In the genomic region with DNA sequence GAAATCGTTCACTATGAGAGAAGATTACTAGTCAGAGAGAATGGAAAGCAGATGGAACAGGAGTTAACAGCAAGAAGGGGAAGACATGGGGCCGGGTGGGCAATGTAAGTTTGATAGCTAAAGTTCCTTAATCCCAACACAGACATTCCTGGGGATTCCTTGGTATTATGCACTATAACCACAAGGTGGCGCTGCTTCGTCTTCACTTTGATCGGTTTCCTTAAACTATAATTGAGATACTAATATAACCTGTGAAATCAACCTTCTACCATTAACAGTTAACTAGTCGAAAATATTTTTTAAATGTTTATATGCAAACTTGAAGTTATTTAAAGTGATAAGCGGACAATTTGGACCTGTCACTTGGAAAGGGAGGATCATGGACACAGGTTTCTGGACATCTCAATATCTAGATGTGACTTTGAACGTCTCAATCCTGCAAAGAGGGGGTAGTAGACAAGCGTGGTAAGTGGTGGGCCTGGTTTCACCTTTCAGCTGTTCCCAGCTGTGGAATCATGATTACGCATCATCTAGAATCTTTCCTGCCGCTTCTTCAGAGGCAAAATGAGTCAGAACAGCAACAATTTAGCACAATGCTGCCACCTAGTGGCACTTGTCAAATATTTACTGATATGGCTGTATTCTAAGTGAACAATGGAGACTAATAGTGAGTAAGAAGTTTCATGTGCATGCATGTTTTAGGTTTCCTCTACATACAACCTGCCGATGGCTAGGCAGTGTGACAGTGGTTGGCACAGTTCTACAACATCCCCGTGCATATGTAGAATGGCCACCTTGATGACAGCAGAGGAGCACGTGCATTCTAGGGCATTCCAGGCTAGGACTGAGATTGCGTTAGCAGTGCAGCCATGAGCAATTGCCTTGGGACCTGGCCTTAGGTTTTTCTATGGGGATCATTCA, we compare ENCODE assay signal across 9 mouse cellular contexts. TPM values are rescaled to one million over a fixed set of nuclear protein-coding genes. Genes with fewer than 3 reads are reported as not detected.
A peak's percentile ranks its signal among the peaks of the same experiment; 100 is the strongest.
DNase-seq lines count a peak whose midpoint lies in the region; ATAC-seq and TF ChIP-seq lines count a peak whose summit lies in the region.
"Had no signal": no experiment of that assay in that cellular context is flagged by ENCODE, and none has a peak within 500 bp of the region (broad histone marks: within the 10 kb centered on the region; RNA-seq: fewer than 3 reads in every experiment).

No protein-coding gene starts in this region.

- TF ChIP-seq POLR2A in bone marrow macrophage, adult 2 months (IDR thresholded peaks at IDR 0.05; ENCODE audit: borderline replicate concordance, low read depth, low read length) = no peak

- H3K9me3 ChIP-seq in embryonic facial prominence, embryonic 15.5 days (replicated peaks) = no peaks in the 10 kb centered on the region
- H3K9me3 ChIP-seq in heart, embryonic 10.5 days = no peaks in the 10 kb centered on the region
- H3K9me3 ChIP-seq in kidney, embryonic 15.5 days (replicated peaks) = no peaks in the 10 kb centered on the region
- H3K9me3 ChIP-seq in limb, embryonic 15.5 days = no peaks in the 10 kb centered on the region
- H3K9me3 ChIP-seq in midbrain, postnatal 0 days (ENCODE audit: low read length) = no peaks in the 10 kb centered on the region

- peak; percentile 80 to 82 for DNase-seq in B cell, adult 2 months
- DNase-seq in heart, embryonic 10.5 days (ENCODE audit: low spot score) = peak; percentile 75
- peak; percentile 95 for DNase-seq in midbrain, postnatal 0 days (ENCODE audit: low spot score)
- DNase-seq in spleen, postnatal 14 days (ENCODE audit: low spot score in 2 of 2) = peak; percentile 9 to 56

- no peak for TF ChIP-seq CTCF in bone marrow macrophage, adult 2 months (IDR thresholded peaks at IDR 0.05; ENCODE audit: low read depth, low read length)
- TF ChIP-seq CTCF in midbrain, postnatal 0 days (IDR thresholded peaks at IDR 0.05) = peak; percentile 84

- H3K36me3 ChIP-seq in embryonic facial prominence, embryonic 15.5 days = no peaks in the 10 kb centered on the region
- H3K36me3 ChIP-seq in heart, embryonic 10.5 days = no peaks in the 10 kb centered on the region
- H3K36me3 ChIP-seq in kidney, embryonic 15.5 days = no peaks in the 10 kb centered on the region
- no peaks in the 10 kb centered on the region for H3K36me3 ChIP-seq in limb, embryonic 15.5 days
- no peaks in the 10 kb centered on the region for H3K36me3 ChIP-seq in midbrain, postnatal 0 days (ENCODE audit: insufficient read depth, low read length)

- peaks cover 12% of the 10 kb centered on the region for H3K4me1 ChIP-seq in bone marrow macrophage, adult 2 months (ENCODE audit: control insufficient read depth, insufficient read depth, low read length)
- no peaks in the 10 kb centered on the region for H3K4me1 ChIP-seq in embryonic facial prominence, embryonic 15.5 days
- H3K4me1 ChIP-seq in heart, embryonic 10.5 days = no peaks in the 10 kb centered on the region
- H3K4me1 ChIP-seq in kidney, embryonic 15.5 days = peaks cover 2% of the 10 kb centered on the region; the same call in 1 of the 2 replicates
- H3K4me1 ChIP-seq in limb, embryonic 15.5 days = no peaks in the 10 kb centered on the region
- H3K4me1 ChIP-seq in midbrain, postnatal 0 days (ENCODE audit: insufficient read depth, low read length) = no peaks in the 10 kb centered on the region

- H3K4me3 ChIP-seq in bone marrow macrophage, adult 2 months (ENCODE audit: insufficient read depth, low read length) = peak overlapping the region; percentile 53
- H3K4me3 ChIP-seq in embryonic facial prominence, embryonic 15.5 days (replicated peaks) = peak overlapping the region; percentile 31
- peak overlapping the region; percentile 47 for H3K4me3 ChIP-seq in heart, embryonic 10.5 days
- H3K4me3 ChIP-seq in kidney, embryonic 15.5 days (replicated peaks) = peak overlapping the region; percentile 36
- peak overlapping the region; percentile 26 for H3K4me3 ChIP-seq in limb, embryonic 15.5 days
- peak overlapping the region; percentile 39 for H3K4me3 ChIP-seq in midbrain, postnatal 0 days (ENCODE audit: low read depth, low read length)

- H3K27ac ChIP-seq in bone marrow macrophage, adult 2 months (ENCODE audit: insufficient read depth, low read depth, low read length) = no peak overlapping the region
- no peak overlapping the region for H3K27ac ChIP-seq in embryonic facial prominence, embryonic 15.5 days (replicated peaks)
- H3K27ac ChIP-seq in heart, embryonic 10.5 days = no peak overlapping the region
- H3K27ac ChIP-seq in kidney, embryonic 15.5 days = no peak overlapping the region
- H3K27ac ChIP-seq in limb, embryonic 15.5 days = no peak overlapping the region
- H3K27ac ChIP-seq in midbrain, postnatal 0 days (ENCODE audit: low read depth, low read length) = no peak overlapping the region

- WGBS in embryonic facial prominence, embryonic 15.5 days = 15% methylated on average over 15 of the region's 15 CpGs
- 17% methylated on average over 15 of the region's 15 CpGs for whole genome bisulfite sequencing in heart, embryonic 10.5 days
- WGBS in kidney, embryonic 15.5 days = 17% methylated on average over 15 of the region's 15 CpGs
- WGBS in limb, embryonic 15.5 days = 17% methylated on average over 15 of the region's 15 CpGs
- WGBS in midbrain, postnatal 0 days = 17% methylated on average over 15 of the region's 15 CpGs

- no peaks in the 10 kb centered on the region for H3K27me3 ChIP-seq in embryonic facial prominence, embryonic 15.5 days
- H3K27me3 ChIP-seq in heart, embryonic 10.5 days (ENCODE audit: insufficient read depth, poor library complexity, severe bottlenecking) = no peaks in the 10 kb centered on the region
- H3K27me3 ChIP-seq in kidney, embryonic 15.5 days = no peaks in the 10 kb centered on the region
- H3K27me3 ChIP-seq in limb, embryonic 15.5 days = no peaks in the 10 kb centered on the region
- no peaks in the 10 kb centered on the region for H3K27me3 ChIP-seq in midbrain, postnatal 0 days (ENCODE audit: insufficient read depth, low read length)

- ATAC-seq in embryonic facial prominence, embryonic 15.5 days (ENCODE audit: insufficient number of reproducible peaks, low FRiP score, low TSS enrichment, low read depth) = no peak; the same call in 1 of the 2 replicates
- peak; percentile 93 for ATAC-seq in kidney, embryonic 15.5 days (replicated peaks; ENCODE audit: low FRiP score)
- no peak for ATAC-seq in limb, embryonic 15.5 days (ENCODE audit: insufficient number of reproducible peaks, low FRiP score, low TSS enrichment, low read depth)
- peak; percentile 90 for ATAC-seq in midbrain, postnatal 0 days (ENCODE audit: low FRiP score)

- peak overlapping the region; percentile 61 for H3K4me2 ChIP-seq in embryonic facial prominence, embryonic 15.5 days (replicated peaks)
- H3K4me2 ChIP-seq in kidney, embryonic 15.5 days = peak overlapping the region; percentile 68
- H3K4me2 ChIP-seq in limb, embryonic 15.5 days = peak overlapping the region; percentile 48
- H3K4me2 ChIP-seq in midbrain, postnatal 0 days (ENCODE audit: low read depth, low read length, poor library complexity, severe bottlenecking) = peak overlapping the region; percentile 61

- no peak overlapping the region for H3K9ac ChIP-seq in embryonic facial prominence, embryonic 15.5 days
- no peak overlapping the region for H3K9ac ChIP-seq in kidney, embryonic 15.5 days
- no peak overlapping the region for H3K9ac ChIP-seq in limb, embryonic 15.5 days
- no peak overlapping the region for H3K9ac ChIP-seq in midbrain, postnatal 0 days (replicated peaks; ENCODE audit: low read length, poor library complexity, severe bottlenecking)

RNA-seq across cellular contexts. Expression of a gene that starts 2.0 kb away (rescaled TPM):
- not detected in 2 replicates for polyA plus RNA-seq in bone marrow macrophage, adult 2 months (2012; ENCODE audit: insufficient read depth, insufficient read length, missing spikeins)
- not detected in 2 replicates for polyA plus RNA-seq in embryonic facial prominence, embryonic 15.5 days (2015; fragmentation: Nextera tagmentation; extraction: Ambion mirVana)
- polyA plus RNA-seq in heart, embryonic 10.5 days (2016; fragmentation: Nextera tagmentation; extraction: Ambion mirVana) = not detected in 2 replicates
- not detected in 2 replicates for polyA plus RNA-seq in kidney, embryonic 15.5 days (2015; fragmentation: Nextera tagmentation; extraction: Ambion mirVana)
- polyA plus RNA-seq in limb, embryonic 15.5 days (2015; fragmentation: Nextera tagmentation; extraction: Ambion mirVana) = not detected in 2 replicates
- total RNA-seq in midbrain, postnatal 0 days (2014; rRNA removed) = not detected in 2 replicates
- not detected in 2 replicates for polyA plus RNA-seq in midbrain, postnatal 0 days (2015; fragmentation: Nextera tagmentation; extraction: Ambion mirVana)

RNA-seq across cellular contexts. Expression of a gene that starts 19.1 kb away (rescaled TPM):
- not detected in 2 replicates for polyA plus RNA-seq in bone marrow macrophage, adult 2 months (2012; ENCODE audit: insufficient read depth, insufficient read length, missing spikeins)
- not detected in 2 replicates for polyA plus RNA-seq in embryonic facial prominence, embryonic 15.5 days (2015; fragmentation: Nextera tagmentation; extraction: Ambion mirVana)
- not detected in 2 replicates for polyA plus RNA-seq in heart, embryonic 10.5 days (2016; fragmentation: Nextera tagmentation; extraction: Ambion mirVana)
- polyA plus RNA-seq in kidney, embryonic 15.5 days (2015; fragmentation: Nextera tagmentation; extraction: Ambion mirVana) = not detected in 2 replicates
- polyA plus RNA-seq in limb, embryonic 15.5 days (2015; fragmentation: Nextera tagmentation; extraction: Ambion mirVana) = not detected in 2 replicates
- total RNA-seq in midbrain, postnatal 0 days (2014; rRNA removed) = not detected in 2 replicates
- not detected in 2 replicates for polyA plus RNA-seq in midbrain, postnatal 0 days (2015; fragmentation: Nextera tagmentation; extraction: Ambion mirVana)
- total RNA-seq: adrenal gland, postnatal 4 days had no signal

RNA-seq across cellular contexts. Expression of a gene that starts 19.9 kb away (rescaled TPM):
- 3.4 and 3.7 TPM in 2 replicates for polyA plus RNA-seq in bone marrow macrophage, adult 2 months (2012; ENCODE audit: insufficient read depth, insufficient read length, missing spikeins)
- 4.6 and 5.6 TPM in 2 replicates for polyA plus RNA-seq in embryonic facial prominence, embryonic 15.5 days (2015; fragmentation: Nextera tagmentation; extraction: Ambion mirVana)
- polyA plus RNA-seq in heart, embryonic 10.5 days (2016; fragmentation: Nextera tagmentation; extraction: Ambion mirVana) = 2.5 and 2.7 TPM in 2 replicates
- polyA plus RNA-seq in kidney, embryonic 15.5 days (2015; fragmentation: Nextera tagmentation; extraction: Ambion mirVana) = 3.1 and 3.2 TPM in 2 replicates
- polyA plus RNA-seq in limb, embryonic 15.5 days (2015; fragmentation: Nextera tagmentation; extraction: Ambion mirVana) = 3.3 and 4.2 TPM in 2 replicates
- 147 and 186 TPM in 2 replicates for total RNA-seq in midbrain, postnatal 0 days (2014; rRNA removed)
- 117 and 127 TPM in 2 replicates for polyA plus RNA-seq in midbrain, postnatal 0 days (2015; fragmentation: Nextera tagmentation; extraction: Ambion mirVana)

RNA-seq across cellular contexts. Expression of a gene that starts 29.7 kb away (rescaled TPM):
- polyA plus RNA-seq in bone marrow macrophage, adult 2 months (2012; ENCODE audit: insufficient read depth, insufficient read length, missing spikeins) = not detected in 2 replicates
- polyA plus RNA-seq in embryonic facial prominence, embryonic 15.5 days (2015; fragmentation: Nextera tagmentation; extraction: Ambion mirVana) = 0.88 and 1.3 TPM in 2 replicates
- not detected in 2 replicates for polyA plus RNA-seq in heart, embryonic 10.5 days (2016; fragmentation: Nextera tagmentation; extraction: Ambion mirVana)
- polyA plus RNA-seq in kidney, embryonic 15.5 days (2015; fragmentation: Nextera tagmentation; extraction: Ambion mirVana) = not detected in 2 replicates
- polyA plus RNA-seq in limb, embryonic 15.5 days (2015; fragmentation: Nextera tagmentation; extraction: Ambion mirVana) = 0.31 and 0.70 TPM in 2 replicates
- total RNA-seq in midbrain, postnatal 0 days (2014; rRNA removed) = not detected in 2 replicates
- polyA plus RNA-seq in midbrain, postnatal 0 days (2015; fragmentation: Nextera tagmentation; extraction: Ambion mirVana) = not detected in 2 replicates
- total RNA-seq: adrenal gland, postnatal 4 days had no signal

RNA-seq across cellular contexts. Expression of a gene that starts 37.0 kb away (rescaled TPM):
- polyA plus RNA-seq in bone marrow macrophage, adult 2 months (2012; ENCODE audit: insufficient read depth, insufficient read length, missing spikeins) = not detected in 2 replicates
- polyA plus RNA-seq in embryonic facial prominence, embryonic 15.5 days (2015; fragmentation: Nextera tagmentation; extraction: Ambion mirVana) = not detected in 2 replicates
- polyA plus RNA-seq in heart, embryonic 10.5 days (2016; fragmentation: Nextera tagmentation; extraction: Ambion mirVana) = not detected in 2 replicates
- not detected in 2 replicates for polyA plus RNA-seq in kidney, embryonic 15.5 days (2015; fragmentation: Nextera tagmentation; extraction: Ambion mirVana)
- not detected in 2 replicates for polyA plus RNA-seq in limb, embryonic 15.5 days (2015; fragmentation: Nextera tagmentation; extraction: Ambion mirVana)
- total RNA-seq in midbrain, postnatal 0 days (2014; rRNA removed) = not detected in 2 replicates
- not detected in 2 replicates for polyA plus RNA-seq in midbrain, postnatal 0 days (2015; fragmentation: Nextera tagmentation; extraction: Ambion mirVana)

Comparison
In these comparisons a context has a peak if more than half of its experiments do, and no peak if none do; other contexts are left out.
1. DNase-seq: peak in every context shown above with its lines; median percentile 95 in midbrain, postnatal 0 days; 81 in B cell, adult 2 months; 75 in heart, embryonic 10.5 days; 32 in spleen, postnatal 14 days.
2. ATAC-seq: peak in kidney, embryonic 15.5 days (single experiment) and midbrain, postnatal 0 days (single experiment); none in embryonic facial prominence, embryonic 15.5 days (single experiment) and limb, embryonic 15.5 days (single experiment).
3. RNA of a gene that starts 19.9 kb away (polyA plus RNA-seq): 117 to 127 TPM in midbrain, postnatal 0 days; 4.6 to 5.6 TPM in embryonic facial prominence, embryonic 15.5 days, 3.4 to 3.7 TPM in bone marrow macrophage, adult 2 months, 3.3 to 4.2 TPM in limb, embryonic 15.5 days, 3.1 to 3.2 TPM in kidney, embryonic 15.5 days and 2.5 to 2.7 TPM in heart, embryonic 10.5 days; every median in the first group is over 10 times any median in the second.
4. Peak in every context shown above with its lines, with median percentiles within 50 percentile points of each other: H3K4me3 ChIP-seq and H3K4me2 ChIP-seq.